Mouse (Mus musculus): ENCODE data around the gene Cabin1.

The Cabin1 gene

DNA sequence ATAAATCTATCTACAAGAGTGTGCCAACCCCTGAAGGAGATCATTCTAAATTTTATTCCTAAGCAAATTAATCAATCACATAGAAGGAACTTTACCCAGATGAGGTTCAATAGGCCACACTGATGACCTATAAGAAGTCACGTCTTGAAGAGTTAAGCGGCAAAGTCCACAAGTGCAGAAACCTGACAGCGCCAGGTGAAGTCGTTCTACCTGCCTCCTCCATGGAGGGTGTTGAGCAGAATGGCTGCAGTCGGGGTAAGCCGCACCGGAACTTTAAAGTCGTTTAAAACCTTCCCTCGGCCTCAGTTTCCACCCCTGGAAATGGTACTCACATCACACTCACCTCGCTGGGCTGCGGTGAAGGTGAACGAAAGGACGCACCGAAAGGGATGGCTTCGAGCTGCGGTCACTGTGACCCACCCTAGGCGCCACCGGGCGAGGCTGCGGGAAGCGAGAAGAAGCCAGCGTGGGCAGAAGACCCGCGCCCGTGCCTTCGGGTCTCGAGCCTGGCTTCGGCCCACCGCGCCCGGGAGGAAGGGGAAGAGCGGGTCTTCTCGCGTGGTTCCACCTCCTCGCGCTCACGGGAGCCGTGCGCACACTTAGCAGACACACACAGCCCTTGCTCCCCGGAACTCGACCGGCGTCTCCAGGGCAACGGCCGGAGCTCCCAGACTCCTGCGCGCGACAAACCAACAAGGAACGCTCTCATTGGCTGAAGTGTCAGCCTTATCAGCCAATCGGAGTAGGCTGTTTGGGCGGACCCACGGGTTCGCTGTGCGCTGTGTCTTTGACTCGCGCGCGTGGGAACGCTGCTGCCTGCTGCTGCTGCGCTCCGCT lies at the start of gene Cabin1:
Cabin1 (minus strand) TSS at position 660 of the 837 bp plus-strand sequence.
- peak; percentile 95 to 96 for DNase-seq (ENCODE audit: low spot score in 2 of 2)

DNA sequence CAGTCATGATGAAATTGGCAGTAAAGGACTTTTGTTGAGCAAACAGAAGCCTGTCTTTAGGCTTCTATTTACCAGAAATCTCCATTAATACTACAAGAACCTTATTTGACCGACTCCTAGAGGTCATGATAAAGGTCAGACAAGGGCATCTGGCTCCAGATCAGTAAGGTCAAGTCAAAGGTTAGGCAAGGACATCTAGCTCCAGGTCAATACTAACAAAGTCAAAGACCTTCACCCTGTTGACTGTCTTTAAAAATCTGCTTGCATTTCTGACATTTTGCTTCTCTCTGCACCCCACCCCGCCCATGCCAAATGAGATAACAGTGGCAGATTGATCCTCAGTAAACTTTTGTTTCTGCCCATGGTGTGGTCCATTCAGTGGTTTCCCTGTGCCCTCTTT lies 40.1 kb upstream of the Cabin1 start:
- DNase-seq (ENCODE audit: low spot score in 2 of 2), result no peak

DNA sequence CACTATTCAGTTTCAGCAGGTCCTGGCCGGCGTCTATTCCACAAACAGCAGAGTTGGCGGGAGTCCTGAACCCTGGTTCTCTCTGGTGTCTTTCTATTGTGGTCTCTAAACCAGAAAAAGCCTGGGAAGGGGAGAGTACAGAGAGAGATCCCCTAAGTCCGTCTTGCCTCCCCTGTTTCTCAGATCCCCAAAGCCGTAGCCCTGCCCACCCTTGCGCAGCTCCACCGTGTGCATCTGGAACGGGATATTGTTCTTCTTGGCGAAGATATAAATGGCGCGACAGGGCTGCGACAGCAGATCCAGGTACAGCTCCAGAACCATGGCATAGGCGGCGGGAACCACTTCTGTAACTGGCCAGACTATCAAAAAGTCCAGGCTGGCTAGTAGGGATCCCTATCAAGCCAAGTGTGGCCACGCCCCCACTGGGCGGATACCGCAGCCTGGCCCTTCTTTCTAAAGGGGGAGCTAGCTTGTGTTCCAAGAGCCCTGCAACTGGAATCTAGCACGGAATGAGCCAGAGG lies 34.1 kb upstream of the Cabin1 start, which contains the start of gene Gstt1:
Gstt1 (minus strand) TSS at position 409 of the 521 bp plus-strand sequence.
- DNase-seq (ENCODE audit: low spot score in 2 of 2), result no peak

DNA sequence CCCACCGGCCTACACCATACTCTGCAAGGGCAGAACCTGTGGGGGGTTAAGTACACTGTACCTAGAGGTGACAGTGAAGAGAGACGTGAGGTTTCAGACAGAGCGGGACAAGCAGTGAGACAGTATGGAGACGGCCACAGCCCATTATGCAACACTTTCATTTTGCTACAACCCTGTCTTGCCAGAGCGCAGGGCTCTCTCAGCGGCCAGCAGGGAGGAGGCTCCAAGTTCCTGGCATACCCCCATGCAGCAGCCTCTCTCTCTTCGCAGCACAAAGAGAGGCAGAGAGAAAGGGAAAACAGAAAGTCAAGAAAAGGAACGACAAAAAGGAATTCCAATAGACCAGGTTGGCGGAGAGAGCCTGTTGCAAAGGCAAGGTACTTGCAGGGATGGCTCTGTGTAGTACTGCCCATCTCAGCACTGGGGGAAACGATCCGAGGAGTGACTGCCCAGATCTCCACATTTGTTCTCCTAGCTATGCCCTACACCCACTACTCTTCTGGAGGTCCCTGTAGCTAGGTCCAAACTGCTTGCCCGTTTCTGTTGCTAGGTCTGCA lies 33.6 kb upstream of the Cabin1 start:
- peak; percentile 11 to 34 for DNase-seq (ENCODE audit: low spot score in 2 of 2)

DNA sequence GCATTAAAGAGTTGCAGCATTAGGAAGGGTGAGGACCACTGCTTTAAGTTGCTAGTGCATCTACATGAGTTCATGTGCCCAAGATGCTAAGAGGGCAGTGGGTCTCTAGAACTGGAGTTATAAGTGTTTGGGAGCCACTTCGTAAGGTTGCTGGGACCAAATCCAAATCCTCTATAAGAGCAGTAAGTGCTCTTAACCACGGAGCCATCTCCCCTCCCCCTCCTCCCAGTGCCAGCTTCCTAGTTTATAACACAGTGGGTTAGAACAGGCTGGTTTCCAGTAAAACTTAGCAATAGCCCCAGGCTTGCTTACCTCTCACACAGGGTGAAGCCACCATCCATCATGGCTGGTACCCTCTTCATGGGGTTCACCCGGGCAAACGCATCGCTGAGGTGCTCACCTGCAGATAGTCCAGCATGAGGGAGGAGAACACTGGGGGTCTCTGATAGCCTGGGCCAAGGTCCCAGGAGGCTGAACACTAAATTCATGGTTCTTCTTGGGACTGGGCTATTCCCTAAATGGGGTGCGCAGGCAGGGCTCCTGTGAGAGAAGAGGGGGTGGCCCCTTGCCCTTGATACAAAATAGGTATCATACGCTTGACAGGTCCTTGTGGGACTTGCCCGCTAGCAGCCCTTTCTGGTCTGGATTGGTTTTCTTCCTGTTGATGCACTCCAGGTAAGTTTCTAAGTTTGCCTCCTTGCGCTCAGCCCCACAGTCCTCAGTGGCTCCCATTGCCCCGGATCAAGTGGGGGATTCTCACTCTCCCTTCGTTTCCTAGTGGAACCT lies 32.8 kb upstream of the Cabin1 start:
- no peak for DNase-seq (ENCODE audit: low spot score in 2 of 2)

DNA sequence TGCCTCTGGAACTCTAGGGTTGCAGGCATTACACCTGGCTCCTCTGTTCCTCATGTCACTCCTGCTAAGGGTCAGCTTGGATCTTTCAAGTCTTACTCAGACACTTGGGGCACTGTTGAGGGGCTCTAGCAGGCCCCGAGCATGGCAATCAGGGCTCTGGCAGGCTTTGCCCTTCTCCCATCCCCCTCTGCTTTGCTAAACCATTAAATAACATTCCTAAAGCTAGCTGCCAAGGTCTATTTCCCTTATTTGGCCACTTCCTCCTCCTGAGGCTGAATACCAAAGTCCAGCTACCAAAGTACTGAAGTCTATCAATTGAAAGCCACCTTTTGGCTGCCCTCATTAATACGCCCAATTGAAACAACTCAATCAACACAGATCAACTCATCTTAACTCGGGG lies 30.7 kb upstream of the Cabin1 start:
- no peak for DNase-seq (ENCODE audit: low spot score in 2 of 2)

DNA sequence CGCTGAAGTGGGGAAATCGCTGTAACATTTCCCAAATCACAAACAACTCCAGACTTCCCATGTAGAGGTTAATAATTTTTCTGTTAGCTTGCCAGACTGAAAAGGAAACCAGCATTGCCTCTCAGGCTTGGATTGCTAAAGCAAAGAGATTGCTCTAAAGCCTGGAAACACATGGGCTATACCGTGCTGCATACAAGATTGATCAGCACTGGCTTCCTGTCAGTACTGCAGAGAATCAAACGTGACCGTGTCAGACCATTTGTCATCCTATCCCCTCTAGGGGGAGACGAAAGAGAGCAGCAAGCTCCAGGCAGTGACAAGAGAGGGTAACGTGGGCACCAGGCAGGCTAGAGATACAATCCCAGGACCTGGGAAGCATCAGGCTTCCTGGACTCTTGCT lies 26.6 kb upstream of the Cabin1 start:
- no peak for DNase-seq (ENCODE audit: low spot score in 2 of 2)

DNA sequence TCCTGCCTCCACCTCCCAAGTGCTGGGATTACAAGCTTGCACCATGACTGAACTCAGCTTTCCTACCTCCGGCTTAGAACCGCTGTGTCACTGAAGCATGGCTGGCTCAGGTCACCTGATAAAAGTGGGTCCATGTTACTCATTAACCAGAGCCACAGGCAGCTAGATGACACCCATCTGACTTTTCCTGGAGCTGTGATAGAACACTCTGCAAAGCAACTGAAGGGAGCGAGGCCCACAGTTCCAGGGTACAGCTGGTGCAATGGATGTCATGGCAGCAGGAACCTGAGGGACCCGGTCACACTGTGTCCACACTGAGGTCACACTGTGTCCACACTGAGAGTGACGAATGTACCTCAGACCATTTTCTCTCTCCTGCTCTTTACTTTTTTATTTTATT lies 25.7 kb upstream of the Cabin1 start:
- no peak for DNase-seq (ENCODE audit: low spot score in 2 of 2)

DNA sequence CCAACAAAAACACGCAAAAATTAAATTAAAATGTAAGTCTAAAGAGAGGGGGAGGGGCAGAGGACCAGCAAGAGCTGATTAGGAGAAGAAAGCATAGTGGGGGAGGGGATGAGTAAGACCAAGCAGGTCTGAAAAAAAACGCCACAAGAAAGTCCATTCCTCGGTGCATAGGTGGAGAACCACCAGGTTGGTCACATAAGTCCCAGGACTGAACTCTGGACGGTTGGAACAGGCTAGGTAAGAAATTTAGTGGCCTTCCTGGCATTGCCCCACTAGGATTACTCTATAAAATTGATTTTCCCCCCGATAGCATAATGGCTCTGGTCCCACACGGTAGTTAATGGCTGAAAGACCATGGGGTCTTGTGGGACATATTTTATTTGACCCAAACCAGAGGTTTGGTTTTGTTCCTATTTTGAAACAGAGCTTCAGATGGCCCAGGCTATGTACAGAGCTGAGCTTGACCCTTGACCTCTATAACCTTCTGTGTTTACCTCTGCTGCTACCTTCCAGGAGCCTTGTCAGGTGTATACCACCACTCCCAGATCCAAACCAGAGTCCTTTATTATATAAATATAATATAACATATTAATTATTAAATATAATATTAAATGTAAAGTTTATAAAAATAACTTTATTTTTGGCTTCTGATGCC lies 25.1 kb upstream of the Cabin1 start:
- no peak for DNase-seq (ENCODE audit: low spot score in 2 of 2)

DNA sequence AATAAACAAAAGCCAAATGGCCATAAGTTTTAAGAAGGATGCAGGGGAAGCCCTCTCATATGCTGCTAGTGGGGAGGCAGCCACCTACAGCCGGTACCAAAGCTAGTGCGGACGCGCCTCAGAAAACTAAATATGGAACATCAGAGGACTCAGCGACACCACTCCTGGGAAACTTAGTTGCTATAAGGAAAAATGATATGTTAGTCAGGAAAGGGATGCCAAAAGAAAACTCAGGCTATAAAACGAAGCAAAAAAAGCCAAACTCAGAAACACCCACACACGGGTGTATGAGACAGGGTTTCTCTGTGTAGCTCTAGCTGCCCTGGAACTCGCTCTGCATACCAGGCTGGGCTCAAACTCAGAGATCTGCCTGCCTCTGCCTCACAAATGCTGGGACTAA lies 24.1 kb upstream of the Cabin1 start:
- peak in 1 of 2 experiments; percentile 38 for DNase-seq (ENCODE audit: low spot score in 2 of 2)

DNA sequence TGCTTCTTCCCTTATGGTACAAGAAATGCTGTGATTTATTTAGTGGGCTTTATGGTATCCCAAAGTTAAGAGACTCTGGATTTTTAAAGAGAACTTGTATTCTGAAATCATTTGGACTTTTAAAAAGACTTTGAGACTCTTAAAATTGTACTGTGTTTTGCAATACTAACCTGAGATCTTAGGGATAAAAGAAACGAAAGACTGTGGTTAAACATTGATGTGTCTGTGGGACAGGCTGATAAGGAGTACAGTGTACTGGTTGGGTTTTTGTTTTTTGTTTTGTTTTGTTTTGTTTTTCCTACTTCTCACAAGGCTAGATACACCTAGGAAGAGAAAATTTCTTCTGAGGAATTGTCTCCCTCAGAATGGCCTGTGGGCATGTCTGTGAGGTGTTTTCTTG lies 21.3 kb upstream of the Cabin1 start:
- DNase-seq (ENCODE audit: low spot score in 2 of 2), result no peak

DNA sequence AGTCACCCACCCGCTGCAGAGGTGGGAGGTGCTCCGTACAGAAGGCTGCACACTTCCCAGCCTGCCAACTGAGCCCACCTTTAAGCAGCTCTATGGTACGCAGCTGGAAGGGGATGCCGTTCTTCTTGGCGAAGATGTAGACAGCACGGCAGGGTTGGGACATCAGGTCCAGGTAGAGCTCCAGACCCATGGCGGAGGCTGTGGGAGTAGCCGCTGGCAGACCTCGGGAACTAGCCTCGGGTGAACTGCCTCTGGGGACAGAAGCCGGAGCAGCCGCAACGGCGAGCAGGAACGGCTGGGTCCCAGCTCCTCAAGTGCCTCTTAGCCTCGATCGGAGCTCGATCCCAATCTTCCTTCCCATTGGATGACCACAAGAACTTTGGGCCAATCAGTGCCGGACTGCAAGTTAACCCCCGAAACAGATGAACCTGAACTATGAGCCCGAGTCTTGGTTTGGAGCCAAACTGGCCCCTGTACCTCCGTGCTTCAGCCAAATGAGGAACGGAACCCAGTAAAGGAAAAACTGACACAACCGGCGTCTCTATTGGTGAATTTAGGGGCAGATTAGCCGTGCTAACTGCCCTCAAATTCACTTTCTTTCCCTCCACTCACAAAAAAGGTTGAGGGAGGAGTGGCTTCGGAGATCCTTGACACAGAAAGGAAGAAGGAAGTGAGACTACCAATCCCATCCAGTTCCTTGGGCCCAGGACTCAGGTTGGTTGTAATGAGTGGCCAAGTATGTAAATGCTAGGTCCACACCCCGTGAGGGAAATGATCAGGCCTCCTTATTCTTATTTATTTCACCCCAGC lies 16.8 kb upstream of the Cabin1 start, which contains the start of the genes Gm20441 and Gstt3:
Gm20441 (minus strand) TSS at position 186 of the 810 bp plus-strand sequence.
Gstt3 (minus strand) TSS at position 646 of the 810 bp plus-strand sequence.
- no peak for DNase-seq (ENCODE audit: low spot score in 2 of 2)

DNA sequence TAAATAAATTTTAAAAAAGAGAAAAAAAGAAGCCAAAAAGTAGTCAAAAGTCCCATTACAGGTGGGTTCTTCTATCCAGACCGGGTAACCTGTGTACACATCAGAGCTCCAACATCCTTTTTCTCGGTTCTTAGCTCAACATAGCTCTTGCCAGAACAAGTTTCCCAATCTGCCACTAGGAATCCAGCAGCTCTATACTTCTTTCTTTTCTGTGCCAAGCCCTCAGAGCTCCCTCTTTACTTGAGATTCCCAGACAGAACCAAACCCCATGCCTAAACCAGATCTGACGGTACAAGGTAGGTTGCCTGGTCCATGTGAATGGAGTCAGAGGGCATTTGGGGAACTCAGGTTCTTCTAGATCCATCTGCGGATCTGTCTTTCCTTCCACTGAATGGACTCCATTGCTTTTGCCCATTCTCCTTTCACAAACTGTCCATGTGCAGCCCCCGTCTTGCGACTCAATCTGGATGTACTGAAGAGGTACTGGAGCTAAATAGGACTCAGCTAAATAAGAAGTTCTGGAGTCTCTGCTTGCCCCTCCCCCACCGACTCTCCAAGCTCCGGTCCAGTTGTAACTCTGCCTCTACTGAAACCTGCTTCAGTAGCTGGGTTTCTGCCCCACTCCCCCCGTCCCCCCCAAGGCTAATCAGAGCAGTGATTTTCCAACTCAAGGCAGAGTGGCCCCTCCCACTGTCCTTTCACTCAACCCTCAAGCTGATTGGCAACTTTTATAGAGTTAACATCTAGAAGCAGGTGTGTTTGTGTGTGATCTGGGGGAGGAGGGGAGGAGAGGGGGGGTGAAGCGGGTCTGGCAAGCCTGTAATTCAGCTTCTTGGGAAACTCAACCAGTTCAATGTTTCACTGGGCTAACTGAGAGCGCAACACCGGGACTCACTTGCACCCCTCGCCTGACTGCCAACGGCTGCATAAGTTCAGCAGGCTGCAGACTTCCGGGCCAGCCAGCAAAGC lies 15.3 kb upstream of the Cabin1 start:
- DNase-seq (ENCODE audit: low spot score in 2 of 2), result no peak

DNA sequence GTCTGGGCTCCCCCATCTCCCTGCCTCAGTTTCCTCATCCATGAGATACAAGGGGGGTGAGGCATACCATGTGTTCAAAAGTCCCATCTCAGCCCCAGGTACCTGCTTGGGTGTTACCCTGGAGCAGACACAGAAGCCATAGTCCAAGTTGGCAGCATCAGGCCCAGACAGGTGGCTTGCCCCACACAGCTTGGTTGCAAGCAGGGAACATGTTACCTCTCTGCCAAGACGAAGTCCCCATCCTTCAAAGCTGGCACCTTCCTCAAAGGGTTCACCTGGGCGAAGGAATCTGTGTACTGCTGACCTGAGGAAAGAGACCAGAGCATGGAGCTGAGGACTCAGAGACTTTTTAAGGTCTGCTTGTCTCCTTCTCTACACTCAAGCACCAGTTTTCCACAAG lies 13.7 kb upstream of the Cabin1 start:
- DNase-seq (ENCODE audit: low spot score in 2 of 2), result no peak

DNA sequence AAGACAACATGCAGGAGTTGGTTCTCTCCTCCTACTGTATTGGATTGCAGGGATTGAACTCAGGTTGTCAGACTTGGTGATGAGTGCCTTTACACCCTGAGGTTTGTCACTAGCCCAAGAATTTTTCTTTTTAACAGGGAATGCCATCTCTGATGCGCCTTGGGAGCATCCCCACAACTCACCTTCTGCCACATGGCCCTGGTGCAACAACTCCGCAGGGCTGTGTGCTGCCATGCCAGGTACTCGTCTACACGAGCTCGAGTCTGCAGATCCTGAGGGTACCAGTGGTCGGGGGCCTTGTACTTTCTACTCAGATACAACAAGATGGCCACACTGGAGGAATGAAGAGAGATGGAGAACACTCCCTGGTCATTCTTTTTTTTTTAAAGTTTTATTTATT lies 12.4 kb upstream of the Cabin1 start:
- DNase-seq (ENCODE audit: low spot score in 2 of 2), result no peak

DNA sequence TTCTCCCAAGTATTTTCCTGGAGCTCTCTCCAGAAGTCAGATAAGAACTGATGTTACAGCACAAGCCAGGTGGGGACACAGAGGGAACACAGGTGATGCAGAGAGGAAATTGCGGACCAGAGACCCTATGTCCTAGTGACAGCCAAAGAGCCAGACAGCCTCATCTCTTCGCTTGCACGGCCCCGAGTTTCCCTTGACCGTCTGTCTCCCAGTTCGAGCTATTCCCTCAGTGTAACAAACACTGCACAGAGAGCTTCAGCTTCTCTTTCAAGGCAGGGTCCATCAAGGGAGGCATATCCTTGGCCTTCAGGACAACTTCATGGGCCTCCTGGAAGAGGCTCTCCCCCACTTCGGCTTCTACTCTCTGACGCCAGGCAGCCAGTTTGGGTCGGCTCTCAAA lies 10.4 kb upstream of the Cabin1 start:
- no peak for DNase-seq (ENCODE audit: low spot score in 2 of 2)

DNA sequence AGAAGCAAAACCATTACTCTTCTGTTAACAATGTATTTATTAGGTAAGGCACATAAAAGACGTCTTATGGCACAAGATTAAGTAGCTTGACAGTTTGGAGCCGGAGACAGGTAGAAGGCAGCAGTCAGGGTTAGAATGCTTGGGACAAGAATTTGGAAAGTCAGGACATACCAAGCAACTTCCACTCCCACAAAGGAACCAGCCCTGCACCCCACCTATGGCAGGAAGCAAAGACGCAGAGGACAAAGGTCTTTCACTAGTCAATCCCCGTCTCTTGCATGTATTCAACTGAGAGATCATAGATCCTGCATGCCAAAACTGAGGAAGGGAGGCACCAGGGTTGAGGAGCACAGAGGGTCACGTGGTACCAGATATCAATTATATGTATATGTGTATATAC lies 10.0 kb upstream of the Cabin1 start:
- no peak for DNase-seq (ENCODE audit: low spot score in 2 of 2)

DNA sequence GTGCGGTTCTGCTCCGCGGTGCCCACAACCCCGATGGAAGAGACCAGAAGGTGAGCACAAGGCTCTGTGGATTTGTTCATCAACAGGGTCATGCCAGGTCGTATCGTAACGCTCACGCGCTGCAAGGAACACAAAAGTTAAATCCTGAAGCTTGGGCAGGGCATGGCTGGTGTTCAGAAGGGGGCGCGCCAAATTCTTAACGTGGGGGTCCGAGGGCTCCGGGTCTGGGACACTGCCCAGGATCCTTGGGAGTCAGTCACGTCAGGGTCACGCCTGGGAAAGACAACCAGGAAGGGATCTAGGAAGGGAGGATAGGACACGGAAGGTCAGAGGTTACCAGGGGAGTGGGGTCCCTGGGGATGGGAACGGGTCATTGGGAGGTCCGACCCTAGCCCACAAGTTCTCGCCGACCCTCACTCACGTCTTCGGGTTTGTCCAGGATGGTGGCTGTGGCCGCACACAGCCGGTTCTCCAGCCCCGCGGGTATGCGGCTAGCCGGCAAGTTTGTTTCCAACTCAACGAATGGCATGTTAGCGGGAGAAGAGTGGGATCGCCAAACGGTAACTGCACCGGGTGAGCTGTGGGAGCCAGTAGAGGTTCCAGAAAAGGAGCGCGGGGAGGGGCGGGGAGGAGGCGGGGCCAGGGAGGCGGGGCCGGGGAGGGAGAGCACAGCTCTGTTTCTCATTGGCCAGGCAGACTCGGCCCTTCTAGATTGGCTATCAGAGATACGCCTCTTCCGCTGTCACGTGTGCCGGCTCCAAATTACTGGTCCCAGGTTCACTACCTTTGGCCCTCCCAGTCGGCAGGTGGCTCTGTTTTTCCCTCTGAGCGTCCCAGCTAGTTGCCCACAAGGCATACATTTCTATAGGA lies 8.9 kb upstream of the Cabin1 start, which contains the start of gene Ddt:
Ddt (minus strand) TSS at position 620 of the 870 bp plus-strand sequence.
- peak; percentile 82 to 91 for DNase-seq (ENCODE audit: low spot score in 2 of 2)

All from right cerebral cortex, postnatal 36 days (tissue).